Mouse (Mus musculus) spleen, adult 2 months (tissue): ENCODE data around the gene Nt5dc2.

ENCODE experiments used
- CTCF ChIP-seq: fragments of 200-500 bp; IDR thresholded peaks from 2 replicates; pipeline ENCODE4 v1.5.1; 2011; ENCODE audit warnings: mild to moderate bottlenecking, inconsistent platforms; ENCODE audit not compliant: insufficient read depth, insufficient read length, insufficient replicate concordance; ENCODE audit errors: extremely low read depth
- POLR2A ChIP-seq: fragments of 200-500 bp; IDR thresholded peaks from 2 replicates; pipeline ENCODE4 v1.6.1; 2011; ENCODE audit warnings: low read depth, low read length, inconsistent platforms

- TF ChIP-seq CTCF = no peak
- no peak for TF ChIP-seq POLR2A
These were observed 494 bp downstream of the Nt5dc2 start for GRCm38 (mm10) chr14:31131272-31131821.
